Mouse (Mus musculus): ENCODE measurements around the gene Leo1.
"Not testable (repeated sequence)": the region's sequence is repeated elsewhere in the genome, so short reads cannot be mapped to it uniquely, and the experiment has no call there.

Gene Leo1

DNA sequence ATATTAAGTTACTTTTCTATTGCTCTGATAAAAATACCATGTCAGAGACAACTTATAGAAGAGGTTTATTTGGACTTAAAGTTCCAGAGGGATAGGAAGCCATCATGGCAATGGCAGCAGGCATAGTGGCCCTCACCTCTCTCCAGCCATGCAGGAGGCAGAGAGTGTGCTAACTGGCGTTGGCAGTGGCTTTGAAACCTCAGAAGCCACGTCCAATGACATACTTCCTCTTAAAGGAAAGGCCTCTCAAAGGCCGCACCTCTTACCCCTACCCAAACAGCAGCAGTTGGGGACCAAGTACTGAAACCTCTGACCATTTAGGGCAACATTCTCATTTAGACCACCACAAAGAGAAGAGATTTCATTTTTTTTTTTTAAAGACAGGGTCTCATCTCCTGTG is 35.9 kb downstream of the Leo1 start:
- DNase-seq, result no peak

GRCm38 (mm10) chr9:75479106-75479725 is 37.9 kb downstream of the Leo1 start:
- DNase-seq, result no peak

GRCm38 (mm10) chr9:75480536-75481075 is 39.3 kb downstream of the Leo1 start:
- DNase-seq, result no peak

- no peak for DNase-seq
Measured at GRCm38 (mm10) chr9:75485231-75485630, 43.9 kb downstream of the Leo1 start.

- DNase-seq, result not testable (repeated sequence)
Measured at GRCm38 (mm10) chr9:75488255-75488654, 46.9 kb downstream of the Leo1 start.

GRCm38 (mm10) chr9:75494407-75495005 is 53.2 kb downstream of the Leo1 start:
- no peak for DNase-seq

DNA sequence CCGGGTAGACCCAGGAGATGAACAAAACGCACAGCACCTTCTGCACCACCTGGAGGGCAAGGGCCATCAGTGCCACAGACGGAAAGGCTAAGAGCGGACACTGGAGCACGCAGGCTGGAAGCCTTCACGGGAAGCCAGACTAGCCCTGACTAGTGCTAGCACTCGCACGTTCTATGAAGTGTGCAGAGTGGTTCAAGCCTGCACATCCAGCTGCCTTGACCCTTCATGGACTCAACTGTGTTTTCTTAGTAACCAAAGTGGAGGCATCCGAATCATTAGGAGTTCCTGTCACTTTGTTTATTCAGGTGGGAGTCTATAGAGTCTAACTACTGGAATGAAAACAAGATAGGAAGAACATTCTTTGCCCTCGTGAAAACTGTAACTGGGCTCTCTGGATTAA is 54.6 kb downstream of the Leo1 start:
- no peak for DNase-seq

- no peak for DNase-seq
Measured at GRCm38 (mm10) chr9:75498571-75498970, 57.2 kb downstream of the Leo1 start.

DNA sequence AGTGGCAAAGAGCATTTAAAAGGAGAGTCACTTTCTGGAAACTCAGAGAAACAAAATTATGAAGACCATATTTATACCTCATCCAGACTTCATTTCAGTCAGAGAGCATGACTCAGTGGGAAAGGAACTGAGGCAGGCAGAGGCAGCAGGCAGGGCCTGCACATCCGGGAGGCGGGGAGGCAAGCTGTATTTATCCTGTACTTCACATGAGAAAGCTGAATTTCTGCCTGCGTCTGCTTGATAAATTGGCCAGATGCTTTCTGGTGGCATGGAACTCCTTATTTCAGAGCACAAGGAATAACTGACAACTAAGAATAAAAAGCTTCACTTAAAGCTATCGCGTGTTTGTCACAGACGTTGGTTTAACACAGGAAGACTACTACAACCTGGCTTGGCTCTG is 63.0 kb downstream of the Leo1 start:
- no peak for DNase-seq

GRCm38 (mm10) chr9:75511236-75511939 is 70.1 kb downstream of the Leo1 start:
- no peak for DNase-seq

DNA sequence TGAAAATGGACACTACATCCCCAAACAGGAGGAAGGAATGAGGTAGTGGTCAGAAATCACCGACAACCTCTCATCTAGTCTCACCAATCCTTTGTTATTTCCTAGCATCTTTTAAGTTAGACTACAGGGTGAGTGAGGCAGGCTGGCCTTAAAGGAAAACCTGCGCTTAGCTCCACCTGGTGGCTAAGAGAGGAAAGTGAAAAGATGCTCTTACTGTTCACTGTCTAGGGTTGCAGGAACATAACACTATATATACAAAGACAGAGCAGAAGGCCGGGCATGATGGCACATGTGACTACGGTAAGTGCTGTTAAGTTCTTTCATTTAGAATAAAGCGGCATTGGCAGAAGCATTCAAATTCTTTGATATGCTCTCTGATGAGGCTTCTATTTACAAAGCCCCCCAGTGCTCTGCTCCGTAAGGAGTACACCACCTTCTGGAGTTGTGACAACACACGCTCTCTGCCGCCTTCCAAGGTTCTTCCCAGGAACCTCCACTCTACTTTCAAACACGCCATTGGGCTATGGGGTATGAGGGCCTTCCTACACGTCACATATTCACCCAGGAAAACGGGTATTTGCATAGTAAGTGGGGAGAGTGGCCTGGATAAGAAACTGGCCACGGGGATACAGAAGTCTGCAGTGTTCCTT is 74.3 kb downstream of the Leo1 start:
- peak; percentile 55 for DNase-seq

All from kidney, adult 9 months (tissue).